Mouse (Mus musculus) embryonic facial prominence, embryonic 14.5 days (tissue): Measurements from ENCODE around the gene Cldn10. TPM values are rescaled to one million over a fixed set of nuclear protein-coding genes. Genes with fewer than 3 reads are reported as not detected.
A peak's percentile ranks its signal among the peaks of the same experiment; 100 is the strongest.

Experiments used
- ATAC-seq: fragments of 200-750 bp; cut with Nextera tagmentation; 2 replicates; pipeline ENCODE4 v1.8.0; 2017; ENCODE audit warnings: low read depth, moderate number of reproducible peaks, moderate TSS enrichment
- DNase-seq: peaks from one replicate; pipeline ENCODE4 v3.0.0-alpha.2; 2015; ENCODE audit warnings: low spot score
- H3K27ac ChIP-seq: fragments of 300-500 bp; sonication (generic); replicated peaks from 2 replicates; pipeline ENCODE4 v1.5.1; 2014; ENCODE audit warnings: low read depth, mild to moderate bottlenecking, low read length, moderate library complexity
- H3K27me3 ChIP-seq: fragments of 300-500 bp; sonication (generic); replicated peaks from 2 replicates; pipeline ENCODE4 v1.6.1; 2014; ENCODE audit warnings: low read length; ENCODE audit not compliant: control insufficient read depth, insufficient read depth
- H3K36me3 ChIP-seq: fragments of 300-500 bp; sonication (generic); 2 replicates; pipeline ENCODE4 v1.6.1; 2014; ENCODE audit warnings: low read length, mixed read lengths; ENCODE audit not compliant: control insufficient read depth, insufficient read depth
- H3K4me1 ChIP-seq: fragments of 300-500 bp; sonication (generic); 2 replicates; pipeline ENCODE4 v1.6.1; 2014; ENCODE audit warnings: antibody characterized with exemption, low read length; ENCODE audit not compliant: control insufficient read depth, insufficient read depth
- H3K4me2 ChIP-seq: fragments of 300-500 bp; sonication (generic); 2 replicates; pipeline ENCODE4 v1.6.1; 2014; ENCODE audit warnings: low read depth, mild to moderate bottlenecking, low read length, moderate library complexity, mixed read lengths
- H3K4me3 ChIP-seq: fragments of 300-500 bp; sonication (generic); 2 replicates; pipeline ENCODE4 v1.5.1; 2014; ENCODE audit warnings: low read depth, mild to moderate bottlenecking, low read length
- H3K9ac ChIP-seq: fragments of 300-500 bp; sonication (generic); 2 replicates; pipeline ENCODE4 v1.6.1; 2014; ENCODE audit warnings: low read depth, mild to moderate bottlenecking, low read length, moderate library complexity, mixed read lengths
- H3K9me3 ChIP-seq: fragments of 300-500 bp; sonication (generic); 2 replicates; pipeline ENCODE4 v1.6.1; 2016; ENCODE audit warnings: low read length; ENCODE audit not compliant: control insufficient read depth
- WGBS: fragments of 180-500 bp; shearing (Covaris S2); extraction: QIAGEN DNeasy Blood & Tissue Kit; methylation state at CpG from one replicate; pipeline ENCODE4 v1.1.7; 2014; 5-methylcytosine and 5-hydroxymethylcytosine counted together
- polyA plus RNA-seq: library from polyadenylated mRNA; unstranded; fragments of >200 nt; fragmentation: Nextera tagmentation; extraction: Ambion mirVana; gene quantifications from 2 replicates; pipeline ENCODE4 v1.2.1, GENCODE M21; 2014

Cldn10 gene
- polyA plus RNA-seq, 1 experiment from 2014 or later = 10.9 TPM

DNA sequence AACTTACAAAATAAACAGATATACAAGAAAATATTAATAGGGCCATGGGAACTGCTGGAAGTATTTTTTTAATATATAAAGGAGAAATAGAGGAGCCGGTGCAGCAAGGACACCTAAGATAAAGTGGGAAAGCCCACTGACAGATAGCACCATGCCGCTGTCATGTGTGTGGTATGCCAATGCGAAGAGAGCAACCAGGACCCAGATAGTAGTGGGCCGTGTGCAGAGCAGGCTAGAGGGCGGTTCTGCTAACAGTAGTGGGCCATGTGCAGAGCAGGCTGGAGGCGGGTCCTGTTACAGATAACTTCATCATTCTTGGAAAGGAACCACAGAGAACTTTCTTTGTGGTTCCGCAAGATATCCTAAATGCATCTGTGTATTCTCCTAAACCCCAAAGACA lies 49.0 kb downstream of the Cldn10 start:
- Histone ChIP-seq H3K9me3 (no peaks in the 10 kb centered on the region), H3K9ac (no peak overlapping the region), H3K27me3 (no peaks in the 10 kb centered on the region), H3K36me3 (no peaks in the 10 kb centered on the region), H3K4me3 (no peak overlapping the region), H3K27ac (no peak overlapping the region), H3K4me2 (no peak overlapping the region), H3K4me1 (no peaks in the 10 kb centered on the region; the same call in 1 of the 2 replicates)
- WGBS = 84% methylated on average over 7 of the region's 7 CpGs
- DNase-seq (no peak), ATAC-seq (no peak)

DNA sequence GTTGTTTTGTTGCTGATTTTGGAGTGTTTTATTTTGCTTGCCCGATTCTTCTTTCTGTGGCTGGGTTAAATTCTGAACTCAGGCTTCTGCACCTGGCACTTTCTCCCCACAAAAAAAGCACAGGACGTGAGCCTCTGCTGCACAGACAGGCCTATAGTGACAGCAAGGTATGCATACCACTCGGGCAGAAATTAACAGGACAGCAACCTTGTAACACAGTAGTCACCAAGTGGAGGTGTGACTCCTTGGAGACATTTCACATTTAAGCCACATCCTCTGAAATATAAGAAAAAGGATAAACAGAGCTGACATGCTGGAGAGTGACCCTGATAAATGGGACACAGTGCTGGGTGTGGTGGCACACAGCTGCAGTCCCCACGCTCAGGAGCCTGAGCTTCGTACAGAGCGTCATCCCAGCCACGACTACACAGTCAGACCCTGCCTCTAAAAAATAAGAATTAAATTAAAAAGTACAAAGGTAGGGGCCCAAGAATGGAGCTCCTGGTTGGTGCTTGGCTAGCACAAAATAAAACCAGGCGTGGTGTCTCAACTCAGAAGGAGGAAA lies 50.9 kb downstream of the Cldn10 start:
- Histone ChIP-seq H3K36me3 (no peaks in the 10 kb centered on the region), H3K4me1 (no peaks in the 10 kb centered on the region), H3K27ac (no peak overlapping the region), H3K9ac (no peak overlapping the region), H3K4me3 (no peak overlapping the region), H3K9me3 (no peaks in the 10 kb centered on the region), H3K27me3 (no peaks in the 10 kb centered on the region), H3K4me2 (no peak overlapping the region)
- DNase-seq (no peak), ATAC-seq (no peak)
- WGBS = 59% methylated on average over 8 of the region's 8 CpGs

DNA sequence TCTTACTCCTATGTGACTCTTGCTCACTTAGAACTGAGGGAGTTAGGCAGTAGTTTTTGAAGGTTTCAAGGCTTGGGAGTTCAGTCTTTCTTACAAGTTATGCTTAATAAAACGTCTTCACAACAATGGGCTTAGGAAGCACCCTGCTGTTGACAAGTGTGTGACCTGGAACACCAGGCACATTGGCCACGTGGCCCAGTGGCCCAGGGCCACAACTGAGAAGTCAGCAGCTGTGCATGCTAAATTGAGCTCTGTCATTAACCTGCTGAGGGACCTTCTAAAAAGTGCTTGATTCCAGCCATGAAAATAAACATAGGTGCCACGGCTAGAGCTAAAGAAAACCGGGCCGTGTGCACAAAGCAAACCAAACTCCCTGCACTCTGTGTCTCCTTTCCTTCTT lies 51.7 kb downstream of the Cldn10 start:
- ATAC-seq (no peak), DNase-seq (no peak)
- Histone ChIP-seq H3K27me3 (no peaks in the 10 kb centered on the region), H3K4me2 (no peak overlapping the region), H3K4me3 (no peak overlapping the region), H3K9ac (no peak overlapping the region), H3K36me3 (no peaks in the 10 kb centered on the region), H3K27ac (no peak overlapping the region), H3K9me3 (no peaks in the 10 kb centered on the region), H3K4me1 (no peaks in the 10 kb centered on the region)
- WGBS = 55% methylated on average over 5 of the region's 5 CpGs

DNA sequence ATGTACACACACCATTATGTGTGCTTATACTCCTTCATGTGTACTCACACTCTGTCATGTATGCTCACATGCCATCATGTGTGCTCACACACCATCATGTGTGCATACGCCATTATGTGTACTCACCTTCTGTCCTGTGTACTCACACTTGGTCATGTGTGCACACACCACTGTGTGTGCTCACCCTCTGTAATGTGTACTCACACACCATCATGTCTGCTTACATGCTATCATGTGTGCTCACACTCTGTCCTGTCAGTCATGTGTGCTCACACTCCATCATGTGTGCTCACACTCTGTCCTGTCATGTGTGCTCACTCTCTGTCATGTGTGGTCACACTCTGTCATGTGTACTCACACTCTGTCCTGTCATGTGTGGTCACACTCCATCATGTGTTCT lies 52.3 kb downstream of the Cldn10 start:
- no peak overlapping the region for H3K27ac ChIP-seq
- no peak overlapping the region for H3K4me2 ChIP-seq
- H3K9me3 ChIP-seq = no peaks in the 10 kb centered on the region
- ATAC-seq = no peak
- H3K4me3 ChIP-seq = no peak overlapping the region
- H3K9ac ChIP-seq = no peak overlapping the region
- H3K27me3 ChIP-seq = no peaks in the 10 kb centered on the region
- no peaks in the 10 kb centered on the region for H3K4me1 ChIP-seq
- no peaks in the 10 kb centered on the region for H3K36me3 ChIP-seq
- WGBS = 100% methylated on average over 1 of the region's 1 CpGs
- DNase-seq = no peak

DNA sequence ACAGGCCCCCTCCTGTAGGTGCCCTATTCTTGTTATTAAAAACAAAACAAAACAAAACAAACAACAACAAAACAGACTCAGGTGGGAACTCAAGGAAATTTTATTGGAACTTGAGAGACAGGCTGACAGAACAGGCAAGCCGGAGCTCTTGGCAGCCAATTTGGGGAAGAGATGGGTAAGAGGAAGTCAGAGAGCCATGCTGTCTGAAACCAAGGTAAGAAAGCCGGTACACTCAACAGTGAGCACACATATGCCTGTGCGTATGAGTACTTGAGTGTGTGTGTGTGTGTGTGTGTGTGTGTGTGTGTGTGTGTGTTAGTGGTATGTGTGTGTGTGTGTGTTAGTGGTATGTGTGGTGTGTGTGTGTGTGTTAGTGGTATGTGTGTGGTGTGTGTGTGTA lies 54.6 kb downstream of the Cldn10 start:
- no peaks in the 10 kb centered on the region for H3K9me3 ChIP-seq
- DNase-seq (no peak), ATAC-seq (no peak)
- no peaks in the 10 kb centered on the region for H3K4me1 ChIP-seq
- H3K36me3 ChIP-seq = no peaks in the 10 kb centered on the region
- H3K4me2 ChIP-seq = no peak overlapping the region
- WGBS = 78% methylated on average over 3 of the region's 3 CpGs
- H3K4me3 ChIP-seq = no peak overlapping the region
- no peak overlapping the region for H3K27ac ChIP-seq
- no peak overlapping the region for H3K9ac ChIP-seq
- H3K27me3 ChIP-seq = no peaks in the 10 kb centered on the region

DNA sequence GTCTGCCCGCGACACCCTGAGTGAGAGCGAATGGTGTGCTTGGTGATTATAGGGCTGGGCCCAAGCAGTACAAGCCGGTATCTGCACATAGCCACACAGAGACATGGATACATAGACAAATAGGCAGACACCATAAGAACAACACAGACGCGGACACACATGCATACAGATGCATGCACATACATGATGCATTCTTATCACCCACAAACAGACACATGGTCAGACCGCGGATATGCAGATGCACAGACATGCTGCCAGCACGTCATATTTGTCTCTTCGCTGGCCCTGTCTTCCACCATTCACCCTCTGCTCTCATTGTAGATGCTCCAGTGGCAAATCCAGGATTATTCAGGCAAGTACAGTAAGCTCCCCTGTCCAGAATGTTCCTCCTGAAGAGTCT lies 59.1 kb downstream of the Cldn10 start:
- ATAC-seq = no peak

DNA sequence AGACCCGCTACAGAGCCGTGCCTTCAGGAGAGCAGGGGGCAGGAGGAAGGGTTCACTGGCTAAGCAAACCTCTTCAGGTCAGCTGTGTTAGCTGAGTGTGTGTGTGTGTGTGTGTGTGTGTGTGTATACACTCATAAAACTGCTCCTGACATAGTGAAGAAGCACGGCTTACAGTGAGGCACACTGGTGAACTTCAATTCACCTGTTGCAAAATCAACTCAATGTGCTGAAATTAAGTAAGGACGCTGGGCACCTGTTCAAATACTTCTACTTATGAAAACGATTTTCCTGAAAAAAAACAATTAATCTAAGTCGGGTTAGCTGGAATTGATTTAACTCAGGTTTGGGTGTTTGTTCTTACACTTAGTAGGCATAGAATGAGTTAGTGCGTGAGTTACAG lies 60.5 kb downstream of the Cldn10 start:
- no peak for ATAC-seq
- WGBS = 62% methylated on average over 7 of the region's 7 CpGs
- no peak overlapping the region for H3K4me2 ChIP-seq
- no peak overlapping the region for H3K4me3 ChIP-seq
- no peak for DNase-seq
- H3K27me3 ChIP-seq = no peaks in the 10 kb centered on the region
- no peaks in the 10 kb centered on the region for H3K9me3 ChIP-seq
- H3K36me3 ChIP-seq = no peaks in the 10 kb centered on the region
- H3K4me1 ChIP-seq = no peaks in the 10 kb centered on the region; the same call in 1 of the 2 replicates
- H3K27ac ChIP-seq = no peak overlapping the region
- H3K9ac ChIP-seq = no peak overlapping the region

More for the DNA sequence above, 59.1 kb downstream of the Cldn10 start:
- DNase-seq = no peak
- H3K9me3 ChIP-seq = no peaks in the 10 kb centered on the region
- H3K36me3 ChIP-seq = no peaks in the 10 kb centered on the region
- 93% methylated on average over 10 of the region's 10 CpGs for WGBS
- no peak overlapping the region for H3K9ac ChIP-seq
- H3K4me2 ChIP-seq = no peak overlapping the region
- H3K27ac ChIP-seq = no peak overlapping the region
- no peak overlapping the region for H3K4me3 ChIP-seq
- H3K4me1 ChIP-seq = no peaks in the 10 kb centered on the region; the same call in 1 of the 2 replicates
- no peaks in the 10 kb centered on the region for H3K27me3 ChIP-seq

DNA sequence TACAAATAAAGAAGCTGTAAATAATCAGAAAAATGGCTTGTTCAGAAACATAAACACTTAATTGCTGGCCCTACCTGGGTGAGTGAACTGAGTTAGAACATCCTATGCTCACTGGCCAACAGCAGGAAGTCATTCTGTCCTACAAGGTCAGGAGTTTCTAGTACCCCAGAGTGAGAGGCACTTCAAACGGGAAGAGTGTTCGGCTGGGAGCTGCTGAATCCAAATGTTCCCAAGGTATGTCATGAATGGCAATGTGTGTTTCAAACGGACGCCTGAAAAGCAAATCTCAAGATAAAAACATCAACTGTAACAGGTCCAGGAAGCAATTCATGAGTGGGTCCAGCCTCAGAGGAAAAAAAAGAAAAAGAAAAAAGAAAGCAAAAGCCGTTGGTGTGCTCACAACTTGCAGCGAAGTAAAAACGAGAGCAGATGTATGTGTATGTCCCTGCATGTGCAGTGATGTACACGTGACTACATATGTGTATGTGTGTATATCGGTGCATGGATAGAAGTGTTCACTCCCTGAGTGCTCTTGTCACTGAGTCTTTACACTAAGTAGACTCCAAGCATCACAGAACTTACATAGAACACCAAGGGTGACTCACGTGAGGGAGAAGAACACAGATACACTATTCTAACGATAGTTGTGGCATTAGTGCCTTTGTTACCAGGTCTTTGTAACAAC lies 62.4 kb downstream of the Cldn10 start:
- WGBS = 77% methylated on average over 11 of the region's 11 CpGs
- DNase-seq = no peak
- no peak overlapping the region for H3K9ac ChIP-seq

DNA sequence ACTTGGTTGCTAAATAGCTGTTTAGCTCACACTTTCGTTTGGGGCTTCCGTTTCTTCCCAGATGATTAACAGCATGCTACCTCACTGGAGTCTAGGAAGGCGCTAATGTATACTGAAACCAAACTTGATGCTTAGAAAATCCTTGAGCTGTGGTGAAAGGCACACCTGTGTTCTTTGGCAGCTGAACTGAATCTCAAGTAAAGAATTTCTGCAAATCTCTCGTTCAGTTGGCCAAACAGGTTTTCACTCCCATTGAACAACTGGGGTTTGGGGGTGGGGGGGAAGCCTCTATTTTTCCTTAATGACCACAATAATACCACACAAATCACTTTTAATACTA lies 63.0 kb downstream of the Cldn10 start:
- no peak overlapping the region for H3K9ac ChIP-seq
- no peak overlapping the region for H3K4me3 ChIP-seq
- H3K4me2 ChIP-seq = no peak overlapping the region
- 56% methylated on average over 4 of the region's 4 CpGs for WGBS
- ATAC-seq (peak; percentile 73; the same call in 1 of the 2 replicates), DNase-seq (peak; percentile 79)
- 0 out of 2 replicates have a peak overlapping the region, but pooled peaks have one; percentile 4 for H3K27ac ChIP-seq
- H3K4me1 ChIP-seq = peaks cover 4% of the 10 kb centered on the region; the same call in 1 of the 2 replicates
- peaks cover 9% of the 10 kb centered on the region for H3K27me3 ChIP-seq
- no peaks in the 10 kb centered on the region for H3K9me3 ChIP-seq
- no peaks in the 10 kb centered on the region for H3K36me3 ChIP-seq

More for the DNA sequence above, 62.4 kb downstream of the Cldn10 start:
- Histone ChIP-seq H3K4me2 (no peak overlapping the region), H3K27me3 (peaks cover 6% of the 10 kb centered on the region), H3K36me3 (no peaks in the 10 kb centered on the region), H3K9me3 (no peaks in the 10 kb centered on the region), H3K4me3 (no peak overlapping the region), H3K27ac (0 out of 2 replicates have a peak overlapping the region, but pooled peaks have one; percentile 4), H3K4me1 (no peaks in the 10 kb centered on the region; the same call in 1 of the 2 replicates)
- ATAC-seq = no peak
